Mouse (Mus musculus): ENCODE measurements around the gene Pkp4.

DNA sequence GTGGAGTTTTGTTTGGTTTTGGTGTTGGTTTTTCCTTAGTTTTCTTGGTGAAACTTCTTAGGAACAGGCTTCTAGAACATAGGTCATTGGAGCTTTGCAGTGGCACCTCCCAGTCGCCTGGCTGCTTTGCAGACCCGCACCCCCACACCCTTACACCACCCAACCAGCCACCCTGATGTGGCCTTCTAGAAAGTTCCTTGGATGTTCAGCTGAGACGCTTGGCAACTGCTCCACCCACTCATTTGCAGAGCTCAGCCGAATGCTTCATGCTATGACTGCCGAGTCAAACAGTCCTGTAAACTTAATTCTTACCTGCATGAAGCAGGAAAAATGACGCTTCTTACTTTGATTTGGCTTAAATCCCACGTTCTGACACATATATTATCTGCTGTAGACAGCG, 187.9 kb downstream of the Pkp4 start:
- no peak for TF ChIP-seq GATA1 (IDR thresholded peaks at IDR 0.05; ENCODE audit: borderline replicate concordance, low read length)
- TF ChIP-seq FLI1 (IDR thresholded peaks at IDR 0.05; ENCODE audit: low read length) = no peak
